Mouse (Mus musculus) mouse trophoblast stem cell (cell line): ENCODE data around the gene Vpreb3.

Source experiments
- in situ Hi-C, 2 experiments: fragments of 300-500 bp; cut with MseI, MboI; formaldehyde crosslinking; loops; 2 replicates in 1 of 2; 3 replicates in 1 of 2; pipeline ENCODE4 v1.15.1; 2025

Gene Vpreb3

GRCm38 (mm10) chr10:75942736-75943477, at the start of gene Vpreb3:
TSS of gene Vpreb3 (plus strand) at chr10:75943057.
- in situ Hi-C loops: no loop called here

GRCm38 (mm10) chr10:75893089-75893750, 49.6 kb upstream of the Vpreb3 start, which contains the start of gene Derl3:
TSS of gene Derl3 (plus strand) at chr10:75893413.
- in situ Hi-C loops: no loop called here

- in situ Hi-C loops: no loop called here
Observed at GRCm38 (mm10) chr10:75894601-75895000, 48.3 kb upstream of the Vpreb3 start.

GRCm38 (mm10) chr10:75895730-75896129, 47.1 kb upstream of the Vpreb3 start:
- in situ Hi-C loops: no loop called here

GRCm38 (mm10) chr10:75896208-75896607, 46.6 kb upstream of the Vpreb3 start:
- in situ Hi-C loops: no loop called here

- in situ Hi-C loops: no loop called here
Observed at GRCm38 (mm10) chr10:75897373-75897772, 45.5 kb upstream of the Vpreb3 start.

GRCm38 (mm10) chr10:75898039-75898564, 44.8 kb upstream of the Vpreb3 start:
- in situ Hi-C loops: no loop called here

- in situ Hi-C loops: no loop called here
Observed at GRCm38 (mm10) chr10:75898846-75899245, 44.0 kb upstream of the Vpreb3 start.

- in situ Hi-C loops: no loop called here
Observed at GRCm38 (mm10) chr10:75904391-75904790, 38.5 kb upstream of the Vpreb3 start.

GRCm38 (mm10) chr10:75906882-75907281, 36.0 kb upstream of the Vpreb3 start:
- in situ Hi-C loops: no loop called here

GRCm38 (mm10) chr10:75910698-75911097, 32.2 kb upstream of the Vpreb3 start:
- in situ Hi-C loops: no loop called here

- in situ Hi-C loops: no loop called here
Observed at GRCm38 (mm10) chr10:75913013-75913589, 29.8 kb upstream of the Vpreb3 start.

GRCm38 (mm10) chr10:75915557-75915956, 27.3 kb upstream of the Vpreb3 start:
- in situ Hi-C loops: no loop called here

- in situ Hi-C loops: no loop called here
Observed at GRCm38 (mm10) chr10:75916840-75917239, 26.0 kb upstream of the Vpreb3 start.

- in situ Hi-C loops: no loop called here
Observed at GRCm38 (mm10) chr10:75919026-75919425, 23.8 kb upstream of the Vpreb3 start.

GRCm38 (mm10) chr10:75921026-75921725, 21.7 kb upstream of the Vpreb3 start, which contains the start of gene Smarcb1:
TSS of gene Smarcb1 (minus strand) at chr10:75921617.
- in situ Hi-C loops: no loop called here

GRCm38 (mm10) chr10:75921726-75922560, 20.9 kb upstream of the Vpreb3 start:
- in situ Hi-C loops: no loop called here

GRCm38 (mm10) chr10:75924324-75924723, 18.5 kb upstream of the Vpreb3 start:
- in situ Hi-C loops: no loop called here

GRCm38 (mm10) chr10:75926396-75926795, 16.5 kb upstream of the Vpreb3 start:
- in situ Hi-C loops: no loop called here

- in situ Hi-C loops: loop anchor here in 1 of 2 experiments (10.0 kb wide), 1 partner anchor 166 kb away; the partner anchor contains the start of gene Cabin1
Observed at GRCm38 (mm10) chr10:75930304-75930703, 12.6 kb upstream of the Vpreb3 start.

- in situ Hi-C loops: loop anchor here in 1 of 2 experiments (10.0 kb wide), 1 partner anchor 167 kb away; the partner anchor contains the start of gene Cabin1
Observed at GRCm38 (mm10) chr10:75931311-75931710, 11.5 kb upstream of the Vpreb3 start.
